Mouse (Mus musculus) fat pad, adult 2 months (tissue): ENCODE data around the gene Prkag1.

Experiments used
- DNase-seq: peaks from one replicate; pipeline ENCODE4 v3.0.0-alpha.2; 2011; ENCODE audit warnings: low read depth, low spot score; ENCODE audit errors: extremely low read depth

Prkag1 gene

DNA sequence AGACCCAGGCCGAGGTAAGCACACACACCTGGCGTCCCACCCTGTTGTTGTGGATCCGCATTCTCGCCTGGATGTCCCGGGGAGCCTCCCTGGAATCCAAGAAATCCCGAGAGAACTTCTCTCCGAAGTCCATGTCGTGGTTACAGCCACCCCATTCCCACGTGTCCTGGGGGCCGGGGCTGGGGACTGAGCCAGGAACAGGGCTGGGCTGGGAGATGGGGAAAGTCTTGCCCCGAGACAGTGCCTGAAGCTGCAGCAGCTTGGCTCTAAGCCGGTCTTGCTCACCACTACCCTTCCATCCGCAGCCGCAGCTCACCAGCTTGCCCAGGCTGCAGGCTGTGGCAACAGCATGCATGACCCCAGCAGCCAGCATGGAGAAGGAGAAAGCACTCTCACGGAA lies 57.2 kb downstream of the Prkag1 start:
- DNase-seq, result no peak

- no peak for DNase-seq
These were observed 58.7 kb downstream of the Prkag1 start for GRCm38 (mm10) chr15:98772511-98773211.

DNA sequence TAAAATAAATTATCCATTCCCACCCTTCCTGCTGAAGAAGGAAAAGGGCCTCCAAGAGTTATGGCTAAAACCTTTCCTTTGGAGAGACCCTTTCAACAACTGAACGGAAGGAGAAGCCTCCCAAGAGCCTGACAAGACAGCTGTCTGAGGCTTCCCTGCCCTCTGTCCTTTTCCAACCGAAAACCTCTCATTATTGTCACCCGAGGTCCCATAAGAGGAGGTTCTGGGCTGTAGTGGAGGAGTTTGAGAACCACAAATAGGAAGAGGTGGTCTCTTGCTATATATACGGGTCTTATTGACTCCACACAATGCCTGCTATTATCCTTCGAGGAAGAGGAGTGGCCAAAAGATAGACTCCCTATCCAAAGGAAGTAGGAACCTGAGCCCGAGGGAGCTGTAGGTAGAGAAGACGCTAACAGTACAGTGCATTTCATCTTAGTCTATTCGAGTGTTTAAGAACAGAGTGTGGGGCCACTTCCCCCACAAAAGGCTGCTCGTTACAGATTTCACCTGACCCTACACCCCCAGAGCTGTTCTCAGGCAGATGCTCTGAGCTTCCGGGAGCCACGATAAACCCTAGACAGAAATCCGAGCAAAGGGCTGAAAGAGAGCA lies 59.4 kb downstream of the Prkag1 start:
- DNase-seq, result no peak

DNA sequence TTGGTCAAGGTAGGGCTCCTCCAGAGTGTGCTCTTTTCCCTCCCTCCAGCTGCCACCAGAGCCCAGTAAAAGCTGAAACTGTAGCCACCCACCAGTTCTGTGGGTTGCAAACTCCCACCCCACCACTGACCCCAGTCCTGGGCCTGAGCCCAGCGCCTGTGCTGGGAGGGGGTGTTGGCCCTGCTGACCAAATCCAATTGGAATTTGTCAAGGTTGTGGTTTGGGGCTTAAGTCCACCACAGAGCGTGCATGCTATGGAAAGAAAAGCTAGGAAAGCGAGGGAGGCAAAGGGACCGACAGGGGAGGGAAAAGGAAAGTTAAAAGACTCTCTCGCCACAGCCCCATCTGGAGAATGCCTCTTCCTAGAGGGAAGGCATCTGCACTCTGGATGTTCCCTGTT lies 63.1 kb downstream of the Prkag1 start:
- DNase-seq, result no peak

DNA sequence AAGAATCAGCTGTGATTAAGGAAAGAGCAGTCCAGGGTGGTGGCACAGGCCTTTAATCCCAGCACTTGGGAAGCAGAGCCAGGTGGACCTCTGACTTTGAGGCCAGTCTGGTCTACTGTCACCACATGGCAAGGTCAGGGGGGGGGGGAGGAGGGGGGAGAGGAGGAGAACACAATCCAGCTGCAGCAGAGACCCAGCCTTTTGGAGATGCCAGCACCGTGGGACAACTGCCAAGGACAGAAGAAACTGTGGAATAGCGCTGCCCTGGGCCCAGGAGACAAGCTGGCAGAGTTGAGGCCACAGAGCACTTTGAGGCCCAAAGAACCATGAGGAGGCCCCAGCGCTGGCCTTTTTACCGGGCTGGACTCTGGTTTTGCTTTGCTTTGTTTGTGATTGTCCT lies 65.4 kb downstream of the Prkag1 start:
- no peak for DNase-seq
